Mouse (Mus musculus) CH12.LX (cell line): Measurements from ENCODE around the gene Nhlh1. TPM values are rescaled to one million over a fixed set of nuclear protein-coding genes. Genes with fewer than 3 reads are reported as not detected.

Source experiments
- DNase-seq: peaks from one replicate; pipeline ENCODE4 v3.0.0-alpha.2; 2013; ENCODE audit errors: extremely low read depth
- H3K27ac ChIP-seq: 2 replicates; pipeline ENCODE4 v1.5.1; 2012; ENCODE audit warnings: low read depth, mild to moderate bottlenecking, control low read depth, moderate library complexity; ENCODE audit not compliant: insufficient read depth
- H3K27me3 ChIP-seq: replicated peaks from 2 replicates; pipeline ENCODE3; 2012; ENCODE audit warnings: inconsistent platforms
- H3K36me3 ChIP-seq, 2 experiments: replicated peaks in 1 of 2; 2 replicates each; pipeline versions ENCODE3 to v1.6.1; 2012; ENCODE audit warnings: inconsistent platforms in 1 of 2, low read length in 1 of 2, mild to moderate bottlenecking in 1 of 2, mixed read lengths in 1 of 2, moderate library complexity in 1 of 2; ENCODE audit not compliant: control insufficient read depth in 1 of 2, insufficient read depth in 1 of 2
- H3K4me1 ChIP-seq, 2 experiments: 2 replicates each; pipeline ENCODE4 v1.6.1; 2012; ENCODE audit warnings: inconsistent platforms in 1 of 2, moderate library complexity in 1 of 2; ENCODE audit not compliant: insufficient read depth in 2 of 2, control insufficient read depth in 1 of 2
- H3K4me2 ChIP-seq: 2 replicates; pipeline ENCODE4 v1.6.1; 2012; ENCODE audit warnings: low read depth, mild to moderate bottlenecking, control low read depth; ENCODE audit not compliant: poor library complexity, insufficient read depth, severe bottlenecking
- H3K4me3 ChIP-seq, 3 experiments: fragments of 150-350 bp in 1 of 3; sonication (generic) in 1 of 3; replicated peaks in 1 of 3; 2 replicates each; pipeline versions ENCODE3 to v1.5.1; 2011 to 2012; ENCODE audit warnings: low read depth in 2 of 3, low read length in 2 of 3, mild to moderate bottlenecking in 2 of 3, moderate library complexity in 2 of 3, control low read depth in 1 of 3, improper control_type of control experiment in 1 of 3, inconsistent platforms in 1 of 3, mixed read lengths in 1 of 3; ENCODE audit not compliant: poor library complexity in 1 of 3
- H3K79me2 ChIP-seq: replicated peaks from 2 replicates; pipeline ENCODE4 v1.6.1; 2012; ENCODE audit warnings: mild to moderate bottlenecking, moderate library complexity; ENCODE audit not compliant: control insufficient read depth, poor library complexity, insufficient read depth, severe bottlenecking; ENCODE audit errors: extremely low read depth
- H3K9ac ChIP-seq: 2 replicates; pipeline ENCODE4 v1.6.1; 2012; ENCODE audit warnings: low read depth, mild to moderate bottlenecking, control low read depth, moderate library complexity; ENCODE audit not compliant: insufficient read depth
- H3K9me3 ChIP-seq: replicated peaks from 2 replicates; pipeline ENCODE3; 2012; ENCODE audit warnings: low read length, inconsistent platforms, mixed read lengths
- BHLHE40 ChIP-seq: IDR thresholded peaks from 2 replicates; pipeline ENCODE4 v1.6.1; 2011; ENCODE audit warnings: mild to moderate bottlenecking, low read depth, low read length, improper control_type of control experiment
- E2F4 ChIP-seq: IDR thresholded peaks from 2 replicates; pipeline ENCODE4 v1.6.1; 2011; ENCODE audit warnings: low read depth, low read length, improper control_type of control experiment; ENCODE audit not compliant: insufficient replicate concordance
- ELF1 ChIP-seq: IDR thresholded peaks from 2 replicates; pipeline ENCODE4 v1.6.1; 2014; ENCODE audit warnings: low read depth, mild to moderate bottlenecking, inconsistent platforms, low read length, improper control_type of control experiment
- EP300 ChIP-seq: IDR thresholded peaks from 2 replicates; pipeline ENCODE4 v1.6.1; 2011; ENCODE audit warnings: low read length, improper control_type of control experiment
- ETS1 ChIP-seq: conservative IDR thresholded peaks from 2 replicates; pipeline ENCODE4 v1.6.1; 2012; ENCODE audit warnings: low read depth, mild to moderate bottlenecking, inconsistent platforms, low read length, improper control_type of control experiment, moderate library complexity
- GABPA ChIP-seq: IDR thresholded peaks from 2 replicates; pipeline ENCODE4 v1.6.1; 2012; ENCODE audit warnings: low read depth, low read length, improper control_type of control experiment, inconsistent platforms; ENCODE audit not compliant: insufficient replicate concordance
- HCFC1 ChIP-seq: IDR thresholded peaks from 2 replicates; pipeline ENCODE4 v1.6.1; 2012; ENCODE audit warnings: low read depth, mild to moderate bottlenecking, inconsistent platforms, low read length, improper control_type of control experiment
- IRF4 ChIP-seq: IDR thresholded peaks from 2 replicates; pipeline ENCODE4 v1.6.1; 2014; ENCODE audit warnings: low read depth, mild to moderate bottlenecking, inconsistent platforms, low read length, improper control_type of control experiment
- JUN ChIP-seq: IDR thresholded peaks from 2 replicates; pipeline ENCODE4 v1.6.1; 2011; ENCODE audit warnings: low read depth, mild to moderate bottlenecking, low read length, improper control_type of control experiment, moderate library complexity; ENCODE audit not compliant: insufficient read depth
- KAT2A ChIP-seq: IDR thresholded peaks from 2 replicates; pipeline ENCODE4 v1.6.1; 2012; ENCODE audit warnings: low read length, improper control_type of control experiment, inconsistent platforms; ENCODE audit not compliant: insufficient replicate concordance
- MAFK ChIP-seq: IDR thresholded peaks from 2 replicates; pipeline ENCODE4 v1.6.1; 2011; ENCODE audit warnings: low read length, improper control_type of control experiment; ENCODE audit not compliant: insufficient replicate concordance
- MAX ChIP-seq: IDR thresholded peaks from 2 replicates; pipeline ENCODE4 v1.6.1; 2011; ENCODE audit warnings: low read length, improper control_type of control experiment
- MEF2A ChIP-seq: IDR thresholded peaks from 2 replicates; pipeline ENCODE4 v1.6.1; 2014; ENCODE audit warnings: low read depth, mild to moderate bottlenecking, inconsistent platforms, low read length, improper control_type of control experiment, borderline replicate concordance
- MXI1 ChIP-seq: IDR thresholded peaks from 2 replicates; pipeline ENCODE4 v1.6.1; 2011; ENCODE audit warnings: mild to moderate bottlenecking, low read depth, low read length, improper control_type of control experiment
- MYC ChIP-seq: IDR thresholded peaks from 2 replicates; pipeline ENCODE4 v1.6.1; 2011; ENCODE audit warnings: low read depth, mild to moderate bottlenecking, improper control_type of control experiment, low read length
- NELFE ChIP-seq: IDR thresholded peaks from 2 replicates; pipeline ENCODE4 v1.6.1; 2011; ENCODE audit warnings: low read depth, low read length, improper control_type of control experiment
- PAX5 ChIP-seq: IDR thresholded peaks from 2 replicates; pipeline ENCODE4 v1.6.1; 2012; ENCODE audit warnings: low read length, inconsistent platforms, mixed read lengths
- POLR2A ChIP-seq: IDR thresholded peaks from 2 replicates; pipeline ENCODE4 v1.6.1; 2011; ENCODE audit warnings: low read depth, mild to moderate bottlenecking, improper control_type of control experiment, low read length
- POLR2AphosphoS2 ChIP-seq: IDR thresholded peaks from 2 replicates; pipeline ENCODE4 v1.6.1; 2011; ENCODE audit warnings: low read depth, low read length, improper control_type of control experiment
- RAD21 ChIP-seq: IDR thresholded peaks from 2 replicates; pipeline ENCODE4 v1.6.1; 2011; ENCODE audit warnings: low read depth, mild to moderate bottlenecking, low read length, improper control_type of control experiment, moderate library complexity
- RCOR1 ChIP-seq: conservative IDR thresholded peaks from 2 replicates; pipeline ENCODE4 v1.6.1; 2012; ENCODE audit warnings: low read depth, mild to moderate bottlenecking, inconsistent platforms, low read length, improper control_type of control experiment
- SMC3 ChIP-seq: IDR thresholded peaks from 2 replicates; pipeline ENCODE4 v1.6.1; 2011; ENCODE audit warnings: low read depth, low read length, improper control_type of control experiment
- TBP ChIP-seq: conservative IDR thresholded peaks from 2 replicates; pipeline ENCODE4 v1.6.1; 2011; ENCODE audit warnings: low read depth, low read length, improper control_type of control experiment
- TCF12 ChIP-seq: IDR thresholded peaks from 2 replicates; pipeline ENCODE4 v1.6.1; 2014; ENCODE audit warnings: low read depth, mild to moderate bottlenecking, inconsistent platforms, low read length, improper control_type of control experiment
- UBTF ChIP-seq: IDR thresholded peaks from 2 replicates; pipeline ENCODE4 v1.6.1; 2012; ENCODE audit warnings: low read depth, mild to moderate bottlenecking, inconsistent platforms, low read length, improper control_type of control experiment, moderate library complexity
- USF1 ChIP-seq: IDR thresholded peaks from 2 replicates; pipeline ENCODE4 v1.6.1; 2014; ENCODE audit warnings: low read depth, mild to moderate bottlenecking, inconsistent platforms, low read length, improper control_type of control experiment
- ZC3H11A ChIP-seq: IDR thresholded peaks from 2 replicates; pipeline ENCODE4 v1.6.1; 2012; ENCODE audit warnings: low read depth, mild to moderate bottlenecking, inconsistent platforms, low read length, improper control_type of control experiment
- ZKSCAN1 ChIP-seq: IDR thresholded peaks from 2 replicates; pipeline ENCODE4 v1.6.1; 2012; ENCODE audit warnings: low read depth, inconsistent platforms, low read length, improper control_type of control experiment, borderline replicate concordance
- ZMIZ1 ChIP-seq: IDR thresholded peaks from 2 replicates; pipeline ENCODE4 v1.6.1; 2012; ENCODE audit warnings: low read depth, mild to moderate bottlenecking, inconsistent platforms, low read length, improper control_type of control experiment
- ZNF384 ChIP-seq: IDR thresholded peaks from 2 replicates; pipeline ENCODE4 v1.6.1; 2012; ENCODE audit warnings: low read depth, low read length, improper control_type of control experiment, inconsistent platforms
- dilution Hi-C: fragments of 300-500 bp; cut with MboI; formaldehyde crosslinking; loops from 2 replicates; pipeline ENCODE4 v1.14.3; 2020; ENCODE audit warnings: low sequenced_read_pairs; ENCODE audit not compliant: extremely low pct_unique_long_range_greater_than_20kb, extremely low pct_ligation_motif_present
- in situ Hi-C: fragments of 300-500 bp; cut with MboI; formaldehyde crosslinking; loops from 3 replicates; pipeline ENCODE4 v1.14.3; 2019; ENCODE audit warnings: low sequenced_read_pairs, low pct_ligation_motif_present, low pct_unique_long_range_greater_than_20kb, mixed read lengths
- polyA plus RNA-seq: library from polyadenylated mRNA; unstranded; fragments of >175 nt; gene quantifications from 2 replicates; pipeline ENCODE4 v1.2.1, GENCODE M21; 2012; ENCODE audit warnings: low read depth; ENCODE audit not compliant: insufficient read length
- total RNA-seq, 2 experiments: library from RNA; depleted of rRNA; stranded (reverse); fragments of 300-350 nt in 1 of 2; fragments of >200 nt in 1 of 2; gene quantifications; 2 replicates each; pipeline ENCODE4 v1.2.3; 2012 to 2014

Nhlh1 gene
- total and polyA plus RNA-seq, 3 experiments, result not detected

GRCm38 (mm10) chr1:172082899-172083445 lies 25.6 kb upstream of the Nhlh1 start:
- Histone ChIP-seq H3K4me1 (peaks cover 4 to 35% of the 10 kb centered on the region in 2 experiments; a peak in 3 of 4 replicates), H3K79me2 (peaks cover 55% of the 10 kb centered on the region), H3K9ac (peak overlapping the region; percentile 98), H3K36me3 (peaks cover 16 to 40% of the 10 kb centered on the region in 2 experiments), H3K27me3 (no peaks in the 10 kb centered on the region), H3K4me3 (peak overlapping the region; percentile 76 to 100 (median 81)), H3K9me3 (no peaks in the 10 kb centered on the region), H3K27ac (no peak overlapping the region), H3K4me2 (peak overlapping the region; percentile 57; the same call in 1 of the 2 replicates)
- in situ Hi-C loops (no loop called here), dilution Hi-C loops (no loop called here)
- peak; percentile 14 for DNase-seq
- TF ChIP-seq POLR2AphosphoS2, result no peak
- TF ChIP-seq MXI1, result 0 out of 2 replicates have a peak, but pooled peaks have one; percentile 7

- no peaks in the 10 kb centered on the region for H3K27me3 ChIP-seq
- dilution Hi-C loops (no loop called here), in situ Hi-C loops (no loop called here)
- H3K27ac ChIP-seq, result peak within 1 kb of the TSS; percentile 34; the same call in 1 of the 2 replicates
- peak within 1 kb of the TSS; percentile 76 to 100 (median 81) for H3K4me3 ChIP-seq
- H3K36me3 ChIP-seq, result peaks cover 19 to 43% of the 10 kb centered on the region in 2 experiments
- peaks cover 55% of the 10 kb centered on the region for H3K79me2 ChIP-seq
- H3K4me2 ChIP-seq, result peak within 1 kb of the TSS; percentile 96
- DNase-seq, result peak; percentile 91
- H3K4me1 ChIP-seq, result peaks cover 4 to 35% of the 10 kb centered on the region in 2 experiments; a peak in 3 of 4 replicates
- H3K9me3 ChIP-seq, result no peaks in the 10 kb centered on the region
- H3K9ac ChIP-seq, result peak within 1 kb of the TSS; percentile 98
- TF ChIP-seq ELF1, result peak; percentile 96
- no peak for TF ChIP-seq ZKSCAN1
- TF ChIP-seq ZC3H11A, result no peak
- no peak for TF ChIP-seq RAD21
- no peak for TF ChIP-seq RCOR1
- TF ChIP-seq ZMIZ1, result peak; percentile 68; the same call in 1 of the 2 replicates
- TF ChIP-seq MXI1, result peak; percentile 41; the same call in 1 of the 2 replicates
- no peak; the same call in 1 of the 2 replicates for TF ChIP-seq GABPA
- no peak for TF ChIP-seq MAX
- peak; percentile 81 for TF ChIP-seq TBP
- TF ChIP-seq TCF12, result peak; percentile 89
- TF ChIP-seq EP300, result no peak
- TF ChIP-seq NELFE, result peak; percentile 58; the same call in 1 of the 2 replicates
- TF ChIP-seq ZNF384, result no peak
- TF ChIP-seq JUN, result no peak
- TF ChIP-seq BHLHE40, result no peak
- TF ChIP-seq E2F4, result no peak
- TF ChIP-seq HCFC1, result peak; percentile 88
- TF ChIP-seq USF1, result no peak
- TF ChIP-seq IRF4, result peak; percentile 60; the same call in 1 of the 2 replicates
- TF ChIP-seq SMC3, result no peak
- peak; percentile 90 for TF ChIP-seq POLR2A
- no peak for TF ChIP-seq MAFK
- no peak for TF ChIP-seq ETS1
- TF ChIP-seq MYC, result no peak
- TF ChIP-seq MEF2A, result peak; percentile 65; the same call in 1 of the 2 replicates
- peak; percentile 53; the same call in 1 of the 2 replicates for TF ChIP-seq KAT2A
- no peak for TF ChIP-seq UBTF
- no peak for TF ChIP-seq PAX5
Measured at GRCm38 (mm10) chr1:172082101-172082898, 24.9 kb upstream of the Nhlh1 start, which contains the start of the genes Copa and Ncstn. Gene Copa, plus strand, starts transcription at chr1:172082529. Gene Ncstn, minus strand, starts transcription at chr1:172082795.
